In the genomic region with DNA sequence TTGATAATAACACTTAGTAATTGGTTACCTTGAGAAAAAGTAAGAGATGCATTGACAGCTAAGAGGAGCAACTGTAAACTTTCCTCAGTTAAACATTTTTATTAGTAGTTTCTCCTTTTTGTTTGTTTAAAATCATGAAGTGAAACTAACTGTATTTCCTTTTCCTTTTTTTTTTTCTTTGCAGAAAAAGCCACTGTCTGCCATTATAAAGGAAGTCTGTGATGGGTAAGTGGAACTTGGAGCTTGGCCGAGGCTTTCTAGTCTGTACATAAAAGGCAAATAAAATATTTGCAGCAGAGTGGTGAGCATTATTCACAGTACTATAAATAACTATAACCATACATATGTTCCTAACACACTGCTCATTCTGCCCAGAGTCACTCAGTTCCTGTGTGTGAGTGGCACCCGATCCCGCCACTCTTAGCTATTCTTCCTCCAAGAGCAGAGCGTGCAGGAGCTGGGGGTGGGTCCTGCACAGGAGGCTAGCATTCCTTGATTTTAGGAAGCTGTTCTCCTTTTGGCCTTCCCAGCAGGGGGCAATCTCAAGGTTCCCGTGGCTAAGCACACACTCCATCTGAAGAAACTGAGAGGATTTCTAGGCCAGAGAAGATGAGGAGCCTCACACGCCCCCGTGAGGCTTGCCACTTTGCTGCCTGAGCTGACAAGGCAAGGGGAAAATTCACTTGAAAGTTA, we compare ENCODE assay signal across 10 mouse cellular contexts.
A peak's percentile ranks its signal among the peaks of the same experiment; 100 is the strongest.
DNase-seq lines count a peak whose midpoint lies in the region; TF ChIP-seq lines count a peak whose summit lies in the region.
"Had no signal": no experiment of that assay in that cellular context is flagged by ENCODE, and none has a peak within 500 bp of the region (broad histone marks: within the 10 kb centered on the region; RNA-seq: fewer than 3 reads in every experiment).

No protein-coding gene starts in this region.

- no peaks in the 10 kb centered on the region for H3K9me3 ChIP-seq in heart, embryonic 10.5 days
- H3K9me3 ChIP-seq: liver, embryonic 13.5 days had no signal

- H3K4me1 ChIP-seq in heart, embryonic 10.5 days: no peaks in the 10 kb centered on the region; the same call in 1 of the 2 replicates
- peaks cover 13% of the 10 kb centered on the region for H3K4me1 ChIP-seq in thymus, adult 2 months (replicated peaks; ENCODE audit: control insufficient read depth, insufficient read depth, low read length)
- H3K4me1 ChIP-seq: liver, embryonic 13.5 days had no signal

- no peak overlapping the region for H3K4me3 ChIP-seq in heart, embryonic 10.5 days
- no peak overlapping the region for H3K4me3 ChIP-seq in thymus, adult 2 months (ENCODE audit: control insufficient read depth, insufficient read depth, low read length)
- H3K4me3 ChIP-seq: liver, embryonic 13.5 days had no signal

- TF ChIP-seq POLR2A in thymus, adult 2 months (IDR thresholded peaks at IDR 0.05; ENCODE audit: control insufficient read depth, extremely low read depth, insufficient read depth, low read length, poor library complexity): no peak

- no peaks in the 10 kb centered on the region for H3K36me3 ChIP-seq in heart, embryonic 10.5 days
- peaks cover 21% of the 10 kb centered on the region for H3K36me3 ChIP-seq in thymus, adult 2 months (ENCODE audit: control insufficient read depth, insufficient read depth, low read length)
- H3K36me3 ChIP-seq: liver, embryonic 13.5 days had no signal

- WGBS in heart, embryonic 10.5 days: 49% methylated on average over 7 of the region's 7 CpGs
- WGBS in thymus, adult 2 months: 68% methylated on average over 7 of the region's 7 CpGs

- no peaks in the 10 kb centered on the region for H3K27me3 ChIP-seq in heart, embryonic 10.5 days (ENCODE audit: insufficient read depth, poor library complexity, severe bottlenecking)
- no peaks in the 10 kb centered on the region for H3K27me3 ChIP-seq in thymus, adult 2 months (ENCODE audit: control insufficient read depth, insufficient read depth, low read length)
- H3K27me3 ChIP-seq: liver, embryonic 13.5 days had no signal

- no peak overlapping the region for H3K27ac ChIP-seq in heart, embryonic 10.5 days
- peak overlapping the region; percentile 27; the same call in 1 of the 2 replicates for H3K27ac ChIP-seq in thymus, adult 2 months (ENCODE audit: control insufficient read depth, insufficient read depth, low read length)
- H3K27ac ChIP-seq: liver, embryonic 13.5 days had no signal

- TF ChIP-seq CTCF in thymus, adult 2 months (IDR thresholded peaks at IDR 0.05; ENCODE audit: borderline replicate concordance, control insufficient read depth, extremely low read depth, insufficient read depth, low read length, poor library complexity): no peak

- DNase-seq in heart, embryonic 10.5 days (ENCODE audit: low spot score): peak; percentile 72
- DNase-seq in heart, adult 8-10 months (ENCODE audit: low spot score): no peak
- no peak for DNase-seq in thymus, adult 2 months
- no peak for DNase-seq in thymus, postnatal 25 days
- peak; percentile 16 to 42 for DNase-seq in kidney, postnatal 25 days
- no peak for DNase-seq in adrenal gland, adult 8-10 months
- no peak for DNase-seq in adipocyte (ENCODE audit: low spot score)
- no peak for DNase-seq in layer of hippocampus, adult 8-10 months (ENCODE audit: low spot score in 2 of 2)
- DNase-seq: gastrocnemius, postnatal 14 days; liver, embryonic 13.5 days had no signal

Comparison
In these comparisons a context has a peak if more than half of its experiments do, and no peak if none do; other contexts are left out.
1. DNase-seq: peak in heart, embryonic 10.5 days (single experiment) and kidney, postnatal 25 days (2 of 2); none in heart, adult 8-10 months (single experiment), thymus, adult 2 months (single experiment), thymus, postnatal 25 days (single experiment), adrenal gland, adult 8-10 months (single experiment), adipocyte (single experiment) and layer of hippocampus, adult 8-10 months (0 of 2).